Mouse (Mus musculus) myocyte (in vitro differentiated cells): ENCODE data around the gene Zfp933. TPM values are rescaled to one million over a fixed set of nuclear protein-coding genes. Genes with fewer than 3 reads are reported as not detected.
"Not testable (repeated sequence)": the region's sequence is repeated elsewhere in the genome, so short reads cannot be mapped to it uniquely, and the experiment has no call there.

Source experiments
- H3K27me3 ChIP-seq: one replicate; pipeline ENCODE4 v1.6.1; 2011; ENCODE audit not compliant: control insufficient read depth, insufficient read depth, insufficient read length
- H3K36me3 ChIP-seq: one replicate; pipeline ENCODE4 v1.6.1; 2011; ENCODE audit not compliant: control insufficient read depth, insufficient read depth
- H3K4me2 ChIP-seq: one replicate; pipeline ENCODE4 v1.6.1; 2011; ENCODE audit warnings: low read depth, control low read depth
- H3K4me3 ChIP-seq: one replicate; pipeline ENCODE4 v1.5.1; 2011; ENCODE audit warnings: mild to moderate bottlenecking, control low read depth, moderate library complexity
- H3K79me2 ChIP-seq: one replicate; pipeline ENCODE4 v1.6.1; 2011; ENCODE audit not compliant: control insufficient read depth, insufficient read depth
- H3ac ChIP-seq: one replicate; pipeline ENCODE4 v1.6.1; 2011; ENCODE audit not compliant: control insufficient read depth, insufficient read length
- CEBPB ChIP-seq: IDR thresholded peaks from 2 replicates; pipeline ENCODE4 v1.6.1; 2011; ENCODE audit warnings: mild to moderate bottlenecking, moderate library complexity; ENCODE audit not compliant: poor library complexity, insufficient read depth, severe bottlenecking
- E2F4 ChIP-seq: IDR thresholded peaks from one replicate; pipeline ENCODE4 v1.6.1; 2011; ENCODE audit warnings: mild to moderate bottlenecking, control low read depth, moderate library complexity; ENCODE audit not compliant: insufficient read depth
- MAX ChIP-seq: IDR thresholded peaks from one replicate; pipeline ENCODE4 v1.6.1; 2011; ENCODE audit warnings: low read depth, mild to moderate bottlenecking, control low read depth
- MYOD1 ChIP-seq, 3 experiments: IDR thresholded peaks; one replicate each; pipeline ENCODE4 v1.6.1; 2011; ENCODE audit warnings: control low read depth in 2 of 3, low read depth in 2 of 3, mild to moderate bottlenecking in 2 of 3, moderate library complexity in 1 of 3; ENCODE audit not compliant: insufficient read length in 2 of 3, control insufficient read depth in 1 of 3
- MYOG ChIP-seq, 3 experiments: IDR thresholded peaks; one replicate each; pipeline ENCODE4 v1.6.1; 2011; ENCODE audit warnings: control low read depth in 2 of 3, low read depth in 2 of 3, mild to moderate bottlenecking in 2 of 3; ENCODE audit not compliant: insufficient read length in 2 of 3, control insufficient read depth in 1 of 3, insufficient read depth in 1 of 3
- POLR2A ChIP-seq: IDR thresholded peaks from one replicate; pipeline ENCODE4 v1.6.1; 2011; ENCODE audit warnings: low read depth, mild to moderate bottlenecking, control low read depth, moderate library complexity; ENCODE audit not compliant: insufficient read length
- POLR2AphosphoS2 ChIP-seq: IDR thresholded peaks from one replicate; pipeline ENCODE4 v1.6.1; 2011; ENCODE audit warnings: low read depth, control low read depth; ENCODE audit not compliant: insufficient read length
- REST ChIP-seq: IDR thresholded peaks from one replicate; pipeline ENCODE4 v1.6.1; 2011; ENCODE audit warnings: mild to moderate bottlenecking, control low read depth, moderate library complexity; ENCODE audit not compliant: insufficient read depth, insufficient read length
- SRF ChIP-seq: IDR thresholded peaks from one replicate; pipeline ENCODE4 v1.6.1; 2011; ENCODE audit warnings: low read depth; ENCODE audit not compliant: control insufficient read depth, insufficient read length
- TCF12 ChIP-seq: IDR thresholded peaks from one replicate; pipeline ENCODE4 v1.6.1; 2011; ENCODE audit warnings: mild to moderate bottlenecking, control low read depth; ENCODE audit not compliant: poor library complexity, insufficient read depth, severe bottlenecking
- TCF3 ChIP-seq: IDR thresholded peaks from one replicate; pipeline ENCODE4 v1.6.1; 2011; ENCODE audit warnings: low read depth, control low read depth; ENCODE audit not compliant: insufficient read length
- USF1 ChIP-seq: IDR thresholded peaks from one replicate; pipeline ENCODE4 v1.6.1; 2011; ENCODE audit warnings: low read depth, mild to moderate bottlenecking, control low read depth, moderate library complexity
- polyA plus RNA-seq: library from polyadenylated mRNA; unstranded; fragments of >200 nt; fragmentation: generic; extraction: Trizol; gene quantifications from one replicate; pipeline ENCODE4 v1.2.1, GENCODE M21; 2012; ENCODE audit warnings: missing spikeins

The Zfp933 gene
- polyA plus RNA-seq, 1 experiment = 0.66 TPM

- H3K79me2 ChIP-seq = peaks cover 22% of the 10 kb centered on the region
- peak overlapping the region; percentile 78 for H3K4me3 ChIP-seq
- TF ChIP-seq MYOD1 (IDR thresholded peaks at IDR 0.05; ENCODE audit: control insufficient read depth in 1 of 3, insufficient read length in 2 of 3, low read depth in 2 of 3) (no peak), REST (no peak)
- H3K27me3 ChIP-seq = no peaks in the 10 kb centered on the region
- H3ac ChIP-seq = peak overlapping the region; percentile 30
- H3K4me2 ChIP-seq = peak overlapping the region; percentile 88
- peaks cover 24% of the 10 kb centered on the region for H3K36me3 ChIP-seq
These were observed 21.1 kb upstream of the Zfp933 start for GRCm38 (mm10) chr4:147869238-147869637.

- Histone ChIP-seq H3K79me2 (peaks cover 22% of the 10 kb centered on the region), H3K27me3 (no peaks in the 10 kb centered on the region), H3K4me2 (peak within 1 kb of the TSS; percentile 88), H3K4me3 (peak within 1 kb of the TSS; percentile 78), H3ac (peak within 1 kb of the TSS; percentile 30), H3K36me3 (peaks cover 23% of the 10 kb centered on the region)
- TF ChIP-seq POLR2AphosphoS2 (peak; percentile 70), TCF3 (no peak), MYOG (IDR thresholded peaks at IDR 0.05; ENCODE audit: control insufficient read depth in 1 of 3, insufficient read depth in 1 of 3, insufficient read length in 2 of 3, low read depth in 2 of 3) (no peak), TCF12 (no peak), POLR2A (peak; percentile 46), MYOD1 (IDR thresholded peaks at IDR 0.05; ENCODE audit: control insufficient read depth in 1 of 3, insufficient read length in 2 of 3, low read depth in 2 of 3) (no peak), MAX (peak; percentile 20), E2F4 (peak; percentile 17), USF1 (no peak), SRF (no peak), CEBPB (peak; percentile 96), REST (no peak)
These were observed 20.4 kb upstream of the Zfp933 start, which contains the start of the genes Miip and Fv1 for GRCm38 (mm10) chr4:147868450-147869031. Gene Miip (minus strand): TSS chr4:147868816. Gene Fv1 (plus strand): TSS chr4:147868979.

- Histone ChIP-seq H3K27me3 (no peaks in the 10 kb centered on the region), H3K36me3 (peaks cover 20% of the 10 kb centered on the region)
These were observed 19.6 kb upstream of the Zfp933 start for GRCm38 (mm10) chr4:147867563-147868449.

GRCm38 (mm10) chr4:147866793-147867192 is 18.6 kb upstream of the Zfp933 start:
- H3K4me2 ChIP-seq, H3K27me3 ChIP-seq, H3ac ChIP-seq, H3K4me3 ChIP-seq: not testable (repeated sequence)
- H3K79me2 ChIP-seq = peaks cover 22% of the 10 kb centered on the region
- peaks cover 12% of the 10 kb centered on the region for H3K36me3 ChIP-seq

More at GRCm38 (mm10) chr4:147867563-147868449, 19.6 kb upstream of the Zfp933 start:
- Histone ChIP-seq H3K79me2 (peaks cover 22% of the 10 kb centered on the region), H3K4me2 (peak overlapping the region; percentile 75), H3K4me3 (peak overlapping the region; percentile 78), H3ac (peak overlapping the region; percentile 30)
- TF ChIP-seq USF1 (no peak), REST (no peak), E2F4 (no peak), CEBPB (no peak), MAX (no peak), POLR2A (peak; percentile 71), TCF3 (no peak), MYOG (IDR thresholded peaks at IDR 0.05; ENCODE audit: control insufficient read depth in 1 of 3, insufficient read depth in 1 of 3, insufficient read length in 2 of 3, low read depth in 2 of 3) (no peak)

- Histone ChIP-seq H3ac (no peak overlapping the region), H3K4me2 (no peak overlapping the region), H3K36me3 (peaks cover 14% of the 10 kb centered on the region), H3K27me3 (no peaks in the 10 kb centered on the region), H3K79me2 (peaks cover 22% of the 10 kb centered on the region), H3K4me3 (no peak overlapping the region)
- TF ChIP-seq E2F4 (no peak), MAX (no peak), REST (no peak), CEBPB (no peak), POLR2A (no peak), USF1 (no peak), POLR2AphosphoS2 (no peak), TCF12 (no peak), MYOD1 (IDR thresholded peaks at IDR 0.05; ENCODE audit: control insufficient read depth in 1 of 3, insufficient read length in 2 of 3, low read depth in 2 of 3) (no peak), SRF (no peak)
These were observed 17.9 kb upstream of the Zfp933 start for GRCm38 (mm10) chr4:147866056-147866455.
